In the genomic region with DNA sequence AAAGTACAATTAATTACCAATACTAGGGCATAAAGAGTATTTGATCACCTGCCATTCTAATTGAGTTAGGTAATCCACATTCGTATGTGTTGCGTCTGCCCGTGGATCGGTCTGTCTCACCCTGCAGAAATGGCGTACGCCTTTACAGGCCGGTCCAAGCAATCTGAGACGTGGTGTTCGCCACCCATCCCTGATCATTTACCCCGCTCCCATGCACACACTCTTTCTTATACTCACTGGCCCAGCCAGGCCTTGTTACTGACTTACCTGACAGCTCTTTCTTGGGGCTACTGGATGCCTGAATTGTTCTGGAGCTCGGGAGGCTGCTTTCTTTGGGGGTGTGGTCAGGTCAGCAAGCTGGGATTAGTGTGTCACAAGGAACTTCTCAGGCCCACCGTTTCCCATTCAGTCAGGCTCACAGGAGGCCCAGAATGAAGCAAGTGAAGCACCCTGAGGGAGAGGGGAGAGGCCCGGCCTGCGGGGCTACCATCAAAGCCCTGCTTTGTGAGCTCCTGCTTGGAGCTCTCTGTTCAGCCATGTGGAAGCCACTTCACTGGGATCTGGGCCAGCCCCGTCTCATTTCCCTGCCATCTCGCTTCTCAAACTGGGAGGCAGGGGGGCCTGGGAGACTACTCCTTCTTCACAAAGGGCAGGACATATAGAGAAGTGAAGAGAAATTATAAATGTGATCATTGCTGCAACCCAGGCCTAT, we compare ENCODE assay signal across 11 mouse cellular contexts. TPM values are rescaled to one million over a fixed set of nuclear protein-coding genes. Genes with fewer than 3 reads are reported as not detected.
DNase-seq lines count a peak whose midpoint lies in the region; ATAC-seq and TF ChIP-seq lines count a peak whose summit lies in the region.
"Had no signal": no experiment of that assay in that cellular context is flagged by ENCODE, and none has a peak within 500 bp of the region (broad histone marks: within the 10 kb centered on the region; RNA-seq: fewer than 3 reads in every experiment).

A gene (minus strand): TSS at position 627 of the 712 bp plus-strand sequence.

- H3K4me2 ChIP-seq in hindbrain, postnatal 0 days (ENCODE audit: low read depth, low read length): peak within 1 kb of the TSS; percentile 18; the same call in 1 of the 2 replicates
- no peak within 1 kb of the TSS for H3K4me2 ChIP-seq in midbrain, embryonic 13.5 days (replicated peaks)
- H3K4me2 ChIP-seq in heart, embryonic 12.5 days: no peak within 1 kb of the TSS
- H3K4me2 ChIP-seq: liver, embryonic 11.5 days had no signal

- peak within 1 kb of the TSS; percentile 54; the same call in 1 of the 2 replicates for H3K9ac ChIP-seq in ES-E14 (ENCODE audit: insufficient read depth, low read depth, low read length, poor library complexity, severe bottlenecking)
- no peak within 1 kb of the TSS for H3K9ac ChIP-seq in hindbrain, postnatal 0 days (replicated peaks; ENCODE audit: low read length)
- H3K9ac ChIP-seq in midbrain, embryonic 13.5 days (replicated peaks): no peak within 1 kb of the TSS
- no peak within 1 kb of the TSS for H3K9ac ChIP-seq in heart, embryonic 12.5 days

- H3K27me3 ChIP-seq in hindbrain, postnatal 0 days (ENCODE audit: insufficient read depth, low read length): no peaks in the 10 kb centered on the region
- no peaks in the 10 kb centered on the region for H3K27me3 ChIP-seq in midbrain, embryonic 13.5 days
- H3K27me3 ChIP-seq in heart, embryonic 12.5 days (replicated peaks): 0 out of 2 replicates have a peak, but pooled peaks cover 3% of the 10 kb centered on the region

- H3K4me1 ChIP-seq in ES-E14 (ENCODE audit: control insufficient read depth in 2 of 2, insufficient read depth in 2 of 2, low read length in 2 of 2, poor library complexity in 1 of 2): peaks cover 17 to 22% of the 10 kb centered on the region in 2 experiments
- H3K4me1 ChIP-seq in cortical plate, adult 2 months (ENCODE audit: control insufficient read depth, insufficient read depth, low read length): no peaks in the 10 kb centered on the region
- peaks cover 4% of the 10 kb centered on the region; the same call in 1 of the 2 replicates for H3K4me1 ChIP-seq in hindbrain, postnatal 0 days (ENCODE audit: insufficient read depth, low read length)
- H3K4me1 ChIP-seq in midbrain, embryonic 13.5 days (replicated peaks): peaks cover 3% of the 10 kb centered on the region
- H3K4me1 ChIP-seq in heart, embryonic 12.5 days (replicated peaks): no peaks in the 10 kb centered on the region

- H3K4me3 ChIP-seq in ES-E14 (ENCODE audit: insufficient read depth in 1 of 2, low read depth in 1 of 2, low read length in 2 of 2, poor library complexity in 1 of 2, severe bottlenecking in 1 of 2): peak within 1 kb of the TSS; percentile 4 to 45
- H3K4me3 ChIP-seq in cortical plate, adult 2 months (ENCODE audit: insufficient read depth, low read length): 0 out of 2 replicates have a peak within 1 kb of the TSS, but pooled peaks have one; percentile 15
- no peak within 1 kb of the TSS for H3K4me3 ChIP-seq in hindbrain, postnatal 0 days (ENCODE audit: low read length)
- no peak within 1 kb of the TSS for H3K4me3 ChIP-seq in midbrain, embryonic 13.5 days (replicated peaks)
- no peak within 1 kb of the TSS for H3K4me3 ChIP-seq in heart, embryonic 12.5 days
- H3K4me3 ChIP-seq: erythroblast, embryonic 14.5 days; myocyte had no signal

- no peak for DNase-seq in ES-E14 (ENCODE audit: low read depth, low spot score)
- peak; percentile 76 for DNase-seq in hindbrain, postnatal 0 days (ENCODE audit: low spot score)
- no peak for DNase-seq in yolk sac, embryonic 10.5 days (ENCODE audit: low spot score)
- DNase-seq in thymus, postnatal 0 days (ENCODE audit: low spot score): no peak
- DNase-seq: heart, postnatal 14 days had no signal

- H3K27ac ChIP-seq in ES-E14 (ENCODE audit: insufficient read depth, low read depth, low read length, poor library complexity, severe bottlenecking): peak within 1 kb of the TSS; percentile 55; the same call in 1 of the 2 replicates
- no peak within 1 kb of the TSS for H3K27ac ChIP-seq in cortical plate, adult 2 months (ENCODE audit: insufficient read depth, low read length)
- H3K27ac ChIP-seq in hindbrain, postnatal 0 days: peak within 1 kb of the TSS; percentile 67
- peak within 1 kb of the TSS; percentile 39; the same call in 1 of the 2 replicates for H3K27ac ChIP-seq in midbrain, embryonic 13.5 days
- no peak within 1 kb of the TSS for H3K27ac ChIP-seq in heart, embryonic 12.5 days (ENCODE audit: poor library complexity, severe bottlenecking)

- in situ Hi-C loops in ES-E14 (cut with MboI; ENCODE audit: low sequenced_read_pairs in 2 of 2, unreplicated experiment in 2 of 2): no loop called here

- 55% methylated on average over 16 of the region's 16 CpGs for WGBS in hindbrain, postnatal 0 days
- WGBS in midbrain, embryonic 13.5 days: 51% methylated on average over 16 of the region's 16 CpGs
- 66% methylated on average over 16 of the region's 16 CpGs for WGBS in heart, embryonic 12.5 days

- TF ChIP-seq POLR2A in cortical plate, adult 2 months (IDR thresholded peaks at IDR 0.05; ENCODE audit: extremely low read depth, insufficient read depth, low read length): no peak

- peak; percentile 81 for ATAC-seq in hindbrain, postnatal 0 days
- ATAC-seq in midbrain, embryonic 13.5 days: peak; percentile 67
- no peak for ATAC-seq in heart, embryonic 12.5 days (ENCODE audit: insufficient number of reproducible peaks, low FRiP score)

- no peaks in the 10 kb centered on the region for H3K9me3 ChIP-seq in ES-E14 (ENCODE audit: control insufficient read depth, insufficient read depth, low read depth, low read length)
- H3K9me3 ChIP-seq in hindbrain, postnatal 0 days (ENCODE audit: low read length): no peaks in the 10 kb centered on the region
- no peaks in the 10 kb centered on the region for H3K9me3 ChIP-seq in midbrain, embryonic 13.5 days
- H3K9me3 ChIP-seq in heart, embryonic 12.5 days (replicated peaks): no peaks in the 10 kb centered on the region

- TF ChIP-seq CTCF in cortical plate, adult 2 months (IDR thresholded peaks at IDR 0.05; ENCODE audit: extremely low read depth, insufficient read depth, low read length): no peak
- no peak for TF ChIP-seq CTCF in hindbrain, postnatal 0 days (IDR thresholded peaks at IDR 0.05; ENCODE audit: low read depth)

- H3K36me3 ChIP-seq in ES-E14 (ENCODE audit: control insufficient read depth, insufficient read depth, low read length, poor library complexity, severe bottlenecking): no peaks in the 10 kb centered on the region
- H3K36me3 ChIP-seq in hindbrain, postnatal 0 days (ENCODE audit: insufficient read depth, low read length): no peaks in the 10 kb centered on the region
- no peaks in the 10 kb centered on the region for H3K36me3 ChIP-seq in midbrain, embryonic 13.5 days
- H3K36me3 ChIP-seq in heart, embryonic 12.5 days: no peaks in the 10 kb centered on the region

TF ChIP-seq in ES-E14, 5 proteins besides CTCF, POLR2A, EP300 and RAD21:
- no peak for TF ChIP-seq HCFC1 (IDR thresholded peaks at IDR 0.05; ENCODE audit: borderline replicate concordance, insufficient read depth, low read length)
- no peak for TF ChIP-seq MAFK (IDR thresholded peaks at IDR 0.05; ENCODE audit: insufficient read depth, low read depth, low read length)

RNA-seq across cellular contexts. Expression of the gene that starts here (rescaled TPM):
- 5.9 and 8.1 TPM in 2 replicates for total RNA-seq in ES-E14 (2012; rRNA removed)
- 28.1 and 33.4 TPM in 2 replicates for polyA plus RNA-seq in cortical plate, adult 2 months (2012; rRNA removed)
- total RNA-seq in hindbrain, postnatal 0 days (2014; rRNA removed): 25.3 and 32.3 TPM in 2 replicates
- 21.2 and 21.9 TPM in 2 replicates for polyA plus RNA-seq in hindbrain, postnatal 0 days (2015; fragmentation: Nextera tagmentation; extraction: Ambion mirVana)
- polyA plus RNA-seq in midbrain, embryonic 13.5 days (2015; fragmentation: Nextera tagmentation; extraction: Ambion mirVana): 6.3 and 7.5 TPM in 2 replicates
- polyA plus RNA-seq in heart, embryonic 12.5 days (2016; fragmentation: Nextera tagmentation; extraction: Ambion mirVana): not detected in 2 replicates
- polyA plus RNA-seq in thymus, postnatal 0 days (2015; fragmentation: Nextera tagmentation; extraction: Ambion mirVana): 0.18 and 0.30 TPM in 2 replicates
- total RNA-seq: heart, postnatal 14 days had no signal
- polyA plus RNA-seq: erythroblast, embryonic 14.5 days; myocyte had no signal

Comparison
In these comparisons a context has a peak if more than half of its experiments do, and no peak if none do; other contexts are left out.
1. H3K27ac ChIP-seq: peak in ES-E14 (single experiment), hindbrain, postnatal 0 days (single experiment) and midbrain, embryonic 13.5 days (single experiment); none in cortical plate, adult 2 months (single experiment) and heart, embryonic 12.5 days (single experiment).
2. H3K4me3 ChIP-seq: peak in ES-E14 (2 of 2) and cortical plate, adult 2 months (single experiment); none in hindbrain, postnatal 0 days (single experiment), midbrain, embryonic 13.5 days (single experiment) and heart, embryonic 12.5 days (single experiment).